Mouse (Mus musculus): ENCODE data around the gene Ncapd2. TPM values are rescaled to one million over a fixed set of nuclear protein-coding genes. Genes with fewer than 3 reads are reported as not detected.
A peak's percentile ranks its signal among the peaks of the same experiment; 100 is the strongest.

Ncapd2 gene
- polyA plus RNA-seq, 1 experiment from 2014 or later: 98.1 TPM

DNA sequence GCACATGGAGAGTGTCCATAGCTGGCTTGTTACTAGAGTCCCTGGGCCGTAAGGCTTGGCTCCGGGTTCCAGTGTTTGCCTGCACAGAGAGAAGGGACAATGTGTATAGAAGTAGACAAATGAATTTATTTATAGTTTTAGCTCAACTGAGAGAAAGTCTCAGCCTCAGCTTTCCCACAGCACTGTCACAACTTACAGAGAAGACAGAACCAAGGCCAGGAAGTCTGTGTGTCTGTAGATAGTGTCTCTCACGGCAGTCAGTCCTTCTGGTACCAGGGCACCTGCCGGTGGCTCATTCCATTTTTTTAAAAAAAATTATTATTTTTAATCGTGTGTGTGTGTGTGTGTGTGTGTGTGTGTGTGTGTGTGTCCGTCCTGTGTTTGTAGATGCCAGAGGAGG lies 41.0 kb upstream of the Ncapd2 start:
- Histone ChIP-seq H3K9ac (ENCODE audit: low read depth, low read length) (no peak overlapping the region), H3K27me3 (ENCODE audit: control insufficient read depth, insufficient read depth, low read depth, low read length) (no peaks in the 10 kb centered on the region), H3K4me2 (ENCODE audit: low read depth, low read length) (peak overlapping the region; percentile 79), H3K4me1 (ENCODE audit: control insufficient read depth, low read depth, low read length) (peaks cover 14% of the 10 kb centered on the region), H3K9me3 (replicated peaks; ENCODE audit: control insufficient read depth, low read length) (no peaks in the 10 kb centered on the region), H3K27ac (ENCODE audit: low read length) (no peak overlapping the region), H3K4me3 (ENCODE audit: low read depth, low read length) (no peak overlapping the region), H3K36me3 (ENCODE audit: control insufficient read depth, insufficient read depth) (no peaks in the 10 kb centered on the region)
- ATAC-seq (ENCODE audit: low read depth): no peak
- 27% methylated on average over 6 of the region's 6 CpGs for WGBS (ENCODE audit: insufficient replicate concordance)

DNA sequence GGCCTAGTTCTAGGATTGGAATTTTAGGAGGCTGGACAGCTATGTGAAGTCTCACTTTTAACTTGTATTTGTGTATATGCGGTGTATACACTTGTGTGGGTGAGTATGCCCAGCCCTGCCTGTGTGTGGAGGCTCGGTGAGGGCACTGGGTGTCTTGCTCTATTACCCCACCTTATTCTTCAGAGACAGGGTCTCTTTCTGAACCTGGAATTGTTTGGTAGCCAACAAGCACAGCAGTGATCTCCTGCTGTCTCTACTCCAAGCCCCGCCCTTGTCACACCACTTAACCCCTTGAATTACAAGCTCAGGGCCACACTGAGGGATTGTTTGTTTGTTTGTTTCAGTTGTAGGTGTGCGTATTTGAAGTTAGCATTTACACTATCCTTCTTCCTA lies 40.5 kb upstream of the Ncapd2 start:
- peaks cover 14% of the 10 kb centered on the region for H3K4me1 ChIP-seq (ENCODE audit: control insufficient read depth, low read depth, low read length)
- H3K27ac ChIP-seq (ENCODE audit: low read length): peak overlapping the region; percentile 88
- peak overlapping the region; percentile 75 for H3K4me3 ChIP-seq (ENCODE audit: low read depth, low read length)
- peak; percentile 35 for ATAC-seq (ENCODE audit: low read depth)
- H3K4me2 ChIP-seq (ENCODE audit: low read depth, low read length): peak overlapping the region; percentile 79
- no peaks in the 10 kb centered on the region for H3K36me3 ChIP-seq (ENCODE audit: control insufficient read depth, insufficient read depth)
- H3K27me3 ChIP-seq (ENCODE audit: control insufficient read depth, insufficient read depth, low read depth, low read length): no peaks in the 10 kb centered on the region
- H3K9me3 ChIP-seq (replicated peaks; ENCODE audit: control insufficient read depth, low read length): no peaks in the 10 kb centered on the region
- H3K9ac ChIP-seq (ENCODE audit: low read depth, low read length): peak overlapping the region; percentile 75
- WGBS (ENCODE audit: insufficient replicate concordance): 19% methylated on average over 4 of the region's 4 CpGs

DNA sequence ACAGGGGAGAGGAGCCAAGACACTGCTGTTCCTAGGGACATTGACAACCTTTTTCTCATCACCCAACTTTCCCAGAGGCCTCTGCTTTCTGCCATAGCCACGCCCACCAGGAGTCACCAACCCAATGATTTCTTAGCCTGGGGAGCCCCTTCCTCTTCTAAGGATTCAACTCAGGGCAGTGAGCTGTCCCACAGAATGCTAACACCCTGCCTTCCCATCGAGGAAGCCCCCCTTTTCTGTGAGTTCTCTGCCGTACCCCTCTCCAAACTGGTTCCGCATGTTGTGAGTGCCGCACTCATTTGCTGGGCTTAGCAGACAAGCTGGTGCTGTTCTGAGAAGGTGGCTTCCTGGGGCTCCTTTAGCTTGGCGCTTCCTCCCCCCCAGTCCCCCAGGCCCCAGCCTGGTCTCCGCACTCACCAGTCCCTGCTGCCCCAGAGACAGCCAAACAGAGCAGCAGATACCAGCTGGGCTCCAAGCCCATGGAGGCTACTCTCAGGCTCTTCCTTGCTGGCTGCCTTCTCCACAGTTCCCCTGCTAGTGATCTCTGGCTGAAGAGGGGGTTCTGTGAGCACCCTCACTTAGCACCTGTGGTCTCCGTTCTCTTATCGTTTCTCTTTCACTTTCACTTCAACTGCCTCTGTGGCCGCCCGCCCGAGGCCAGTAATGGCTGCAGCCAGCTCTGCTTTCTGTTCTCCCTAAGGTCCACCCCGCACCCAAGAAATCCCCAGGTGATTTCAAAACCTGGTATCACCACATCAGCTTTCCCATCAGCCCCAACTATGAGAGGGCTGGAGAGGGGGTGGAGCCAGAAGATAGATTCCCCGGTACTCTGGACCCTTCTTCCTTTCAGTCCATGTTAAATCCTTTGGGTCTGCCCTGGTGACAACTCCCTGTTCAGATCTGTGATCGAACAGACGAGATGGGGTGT lies 39.9 kb upstream of the Ncapd2 start, which contains the start of gene Tapbpl:
Gene Tapbpl, minus strand, starts transcription at position 744 of the 928 bp plus-strand sequence.
- peak; percentile 79 for ATAC-seq (ENCODE audit: low read depth)
- 0 out of 2 replicates have a peak, but pooled peaks cover 2% of the 10 kb centered on the region for H3K36me3 ChIP-seq (ENCODE audit: control insufficient read depth, insufficient read depth)
- WGBS (ENCODE audit: insufficient replicate concordance): under 1% methylated on average over 16 of the region's 16 CpGs

DNA sequence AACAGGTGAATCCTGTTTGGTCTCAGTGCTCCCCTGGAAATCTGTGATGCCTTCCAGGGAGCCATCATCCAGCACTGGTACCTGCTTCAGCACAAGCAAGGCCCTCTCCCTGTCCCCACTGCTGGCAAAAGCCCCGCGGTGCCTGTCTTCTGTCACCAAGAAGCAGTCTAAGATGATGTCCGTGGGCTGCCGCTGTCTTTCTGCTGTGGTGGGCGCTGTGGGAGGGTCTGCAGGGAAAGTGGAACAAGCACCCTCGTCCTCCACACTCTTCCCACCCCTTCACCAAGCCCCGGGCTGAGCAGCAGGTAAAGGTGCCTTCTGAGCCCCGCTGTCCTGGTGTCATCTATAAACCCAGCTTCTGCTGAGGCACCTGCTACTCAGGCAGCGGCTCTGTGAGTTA lies 39.1 kb upstream of the Ncapd2 start:
- H3K27me3 ChIP-seq (ENCODE audit: control insufficient read depth, insufficient read depth, low read depth, low read length): no peaks in the 10 kb centered on the region
- H3K27ac ChIP-seq (ENCODE audit: low read length): no peak overlapping the region; the same call in 1 of the 2 replicates
- H3K36me3 ChIP-seq (ENCODE audit: control insufficient read depth, insufficient read depth): 0 out of 2 replicates have a peak, but pooled peaks cover 2% of the 10 kb centered on the region
- peak overlapping the region; percentile 75 for H3K4me3 ChIP-seq (ENCODE audit: low read depth, low read length)
- WGBS (ENCODE audit: insufficient replicate concordance): 62% methylated on average over 9 of the region's 9 CpGs
- H3K4me2 ChIP-seq (ENCODE audit: low read depth, low read length): peak overlapping the region; percentile 79
- no peaks in the 10 kb centered on the region for H3K9me3 ChIP-seq (replicated peaks; ENCODE audit: control insufficient read depth, low read length)
- peaks cover 14% of the 10 kb centered on the region for H3K4me1 ChIP-seq (ENCODE audit: control insufficient read depth, low read depth, low read length)
- 0 out of 2 replicates have a peak overlapping the region, but pooled peaks have one; percentile 75 for H3K9ac ChIP-seq (ENCODE audit: low read depth, low read length)
- no peak for ATAC-seq (ENCODE audit: low read depth)

More for the DNA sequence above, 39.9 kb upstream of the Ncapd2 start, which contains the start of gene Tapbpl:
- H3K27ac ChIP-seq (ENCODE audit: low read length): peak within 1 kb of the TSS; percentile 88
- H3K4me1 ChIP-seq (ENCODE audit: control insufficient read depth, low read depth, low read length): peaks cover 14% of the 10 kb centered on the region
- peak within 1 kb of the TSS; percentile 79 for H3K4me2 ChIP-seq (ENCODE audit: low read depth, low read length)
- H3K27me3 ChIP-seq (ENCODE audit: control insufficient read depth, insufficient read depth, low read depth, low read length): no peaks in the 10 kb centered on the region
- H3K9ac ChIP-seq (ENCODE audit: low read depth, low read length): peak within 1 kb of the TSS; percentile 75
- peak within 1 kb of the TSS; percentile 75 for H3K4me3 ChIP-seq (ENCODE audit: low read depth, low read length)
- no peaks in the 10 kb centered on the region for H3K9me3 ChIP-seq (replicated peaks; ENCODE audit: control insufficient read depth, low read length)

DNA sequence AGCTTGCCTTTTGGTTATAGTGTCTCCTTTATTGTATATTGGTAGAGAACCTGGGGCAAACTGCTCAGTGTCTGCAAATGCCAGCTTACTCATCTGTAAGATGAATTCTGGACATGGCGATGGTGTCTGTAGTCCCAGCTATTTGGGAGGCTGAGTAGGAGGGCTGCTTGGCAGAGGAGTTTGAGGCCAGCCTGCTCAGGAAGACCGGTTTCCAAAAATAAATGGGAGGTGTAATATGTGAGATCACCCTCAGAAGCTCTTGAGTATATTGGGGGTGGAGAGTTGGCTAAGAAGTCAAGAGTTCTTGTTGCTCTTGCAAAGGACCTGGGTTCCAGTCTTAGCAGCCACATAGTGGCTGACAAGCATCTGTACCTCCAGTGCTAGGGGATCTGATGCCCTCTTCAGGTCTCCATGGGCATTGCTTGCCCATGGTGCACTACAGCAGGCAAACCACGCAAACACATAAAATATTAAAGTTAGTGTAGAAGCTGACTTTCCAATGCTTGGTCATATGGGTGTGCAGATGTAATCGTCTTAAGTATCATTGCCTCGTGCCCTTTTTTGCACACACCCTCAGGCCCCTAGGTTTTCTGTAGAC lies 34.1 kb upstream of the Ncapd2 start:
- 69% methylated on average over 5 of the region's 5 CpGs for WGBS (ENCODE audit: insufficient replicate concordance)
- Histone ChIP-seq H3K36me3 (ENCODE audit: control insufficient read depth, insufficient read depth) (0 out of 2 replicates have a peak, but pooled peaks cover 2% of the 10 kb centered on the region), H3K4me1 (ENCODE audit: control insufficient read depth, low read depth, low read length) (peaks cover 2% of the 10 kb centered on the region), H3K9ac (ENCODE audit: low read depth, low read length) (no peak overlapping the region), H3K27me3 (ENCODE audit: control insufficient read depth, insufficient read depth, low read depth, low read length) (no peaks in the 10 kb centered on the region), H3K27ac (ENCODE audit: low read length) (no peak overlapping the region), H3K9me3 (replicated peaks; ENCODE audit: control insufficient read depth, low read length) (no peaks in the 10 kb centered on the region), H3K4me3 (ENCODE audit: low read depth, low read length) (no peak overlapping the region), H3K4me2 (ENCODE audit: low read depth, low read length) (no peak overlapping the region)
- ATAC-seq (ENCODE audit: low read depth): no peak

DNA sequence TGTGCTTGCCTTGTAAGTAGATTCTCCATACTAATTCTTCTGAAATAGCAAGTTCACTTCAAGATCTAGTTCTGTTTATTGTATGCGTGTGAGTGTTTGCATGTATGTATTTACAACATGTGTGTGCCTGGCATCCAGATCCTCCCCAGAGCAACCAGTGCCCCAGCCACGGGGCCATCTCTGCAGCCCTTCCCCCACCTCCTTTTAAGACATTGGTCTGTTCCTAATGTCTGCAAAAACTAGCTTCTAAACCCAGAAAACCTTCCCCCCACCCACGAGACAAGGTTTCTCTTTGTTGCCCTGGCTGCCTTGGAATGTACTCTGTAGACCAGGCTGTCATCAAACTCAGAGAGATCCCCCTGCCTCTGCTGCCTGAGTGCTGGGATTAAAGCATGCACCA lies 31.1 kb upstream of the Ncapd2 start:
- Histone ChIP-seq H3K4me1 (ENCODE audit: control insufficient read depth, low read depth, low read length) (no peaks in the 10 kb centered on the region), H3K4me2 (ENCODE audit: low read depth, low read length) (no peak overlapping the region), H3K9me3 (replicated peaks; ENCODE audit: control insufficient read depth, low read length) (no peaks in the 10 kb centered on the region), H3K27ac (ENCODE audit: low read length) (no peak overlapping the region), H3K4me3 (ENCODE audit: low read depth, low read length) (no peak overlapping the region), H3K27me3 (ENCODE audit: control insufficient read depth, insufficient read depth, low read depth, low read length) (no peaks in the 10 kb centered on the region), H3K36me3 (ENCODE audit: control insufficient read depth, insufficient read depth) (0 out of 2 replicates have a peak, but pooled peaks cover 2% of the 10 kb centered on the region), H3K9ac (ENCODE audit: low read depth, low read length) (no peak overlapping the region)
- ATAC-seq (ENCODE audit: low read depth): no peak
- 59% methylated on average over 3 of the region's 3 CpGs for WGBS (ENCODE audit: insufficient replicate concordance)

DNA sequence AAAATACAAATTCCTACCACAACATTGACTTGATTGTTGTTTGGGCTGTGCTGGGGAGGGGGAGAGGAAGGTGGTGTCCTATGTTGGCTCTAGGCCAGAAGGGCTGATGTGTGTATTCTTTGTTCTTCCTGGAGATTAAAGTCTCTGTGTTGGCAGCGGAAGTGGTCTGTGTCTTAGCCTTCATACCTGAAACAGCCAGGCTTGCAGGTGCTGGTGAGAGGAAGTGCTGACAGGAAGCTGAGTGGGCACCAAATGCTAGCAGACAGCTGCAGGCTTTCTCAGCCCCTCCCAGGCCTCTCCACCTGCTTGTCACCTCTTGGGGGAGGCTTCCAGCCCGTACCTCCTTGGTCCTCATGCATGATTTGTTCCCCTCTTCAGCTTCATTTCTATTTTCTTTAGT lies 30.6 kb upstream of the Ncapd2 start:
- no peak overlapping the region for H3K4me2 ChIP-seq (ENCODE audit: low read depth, low read length)
- H3K36me3 ChIP-seq (ENCODE audit: control insufficient read depth, insufficient read depth): 0 out of 2 replicates have a peak, but pooled peaks cover 2% of the 10 kb centered on the region
- no peak overlapping the region for H3K27ac ChIP-seq (ENCODE audit: low read length)
- no peak overlapping the region for H3K9ac ChIP-seq (ENCODE audit: low read depth, low read length)
- no peaks in the 10 kb centered on the region for H3K27me3 ChIP-seq (ENCODE audit: control insufficient read depth, insufficient read depth, low read depth, low read length)
- no peak overlapping the region for H3K4me3 ChIP-seq (ENCODE audit: low read depth, low read length)
- 38% methylated on average over 2 of the region's 2 CpGs for WGBS (ENCODE audit: insufficient replicate concordance)
- no peaks in the 10 kb centered on the region for H3K9me3 ChIP-seq (replicated peaks; ENCODE audit: control insufficient read depth, low read length)
- H3K4me1 ChIP-seq (ENCODE audit: control insufficient read depth, low read depth, low read length): no peaks in the 10 kb centered on the region
- ATAC-seq (ENCODE audit: low read depth): no peak

DNA sequence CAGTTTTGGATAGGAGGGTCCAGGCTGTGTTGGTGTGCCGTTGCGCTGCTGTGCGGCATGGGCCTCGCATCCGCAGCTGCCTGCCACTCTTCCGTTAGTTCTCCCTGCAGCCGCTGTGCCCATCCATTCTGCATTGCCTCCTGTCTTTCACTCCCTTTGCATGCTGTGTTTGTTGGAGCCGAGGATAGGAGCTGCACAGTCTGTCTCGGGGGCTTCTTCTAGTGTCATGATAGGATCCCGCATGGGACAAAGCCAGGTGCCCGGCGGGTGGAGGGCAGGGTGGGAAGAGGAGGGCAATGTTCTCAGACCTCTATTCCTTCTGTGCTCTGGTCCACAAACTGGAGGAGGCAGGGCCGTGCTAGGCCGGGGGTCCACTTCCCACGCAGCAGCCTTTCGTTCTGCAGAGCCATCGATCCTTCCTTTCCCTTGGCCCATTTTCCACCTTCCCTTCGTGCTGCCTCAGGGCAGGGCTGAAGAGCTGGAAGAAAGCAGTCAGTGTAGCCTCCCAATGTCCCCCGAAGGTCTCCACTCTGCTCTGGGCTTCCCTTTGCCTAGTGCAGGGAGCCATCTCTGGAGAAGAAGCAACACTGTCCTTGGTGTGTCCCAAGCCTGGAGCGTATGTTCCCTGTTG lies 29.7 kb upstream of the Ncapd2 start:
- no peak for ATAC-seq (ENCODE audit: low read depth)
- H3K27ac ChIP-seq (ENCODE audit: low read length): no peak overlapping the region
- no peak overlapping the region for H3K4me2 ChIP-seq (ENCODE audit: low read depth, low read length)
- WGBS (ENCODE audit: insufficient replicate concordance): 86% methylated on average over 20 of the region's 20 CpGs
- H3K27me3 ChIP-seq (ENCODE audit: control insufficient read depth, insufficient read depth, low read depth, low read length): no peaks in the 10 kb centered on the region
- peaks cover 6% of the 10 kb centered on the region for H3K4me1 ChIP-seq (ENCODE audit: control insufficient read depth, low read depth, low read length)
- H3K4me3 ChIP-seq (ENCODE audit: low read depth, low read length): no peak overlapping the region
- no peaks in the 10 kb centered on the region for H3K36me3 ChIP-seq (ENCODE audit: control insufficient read depth, insufficient read depth)
- H3K9ac ChIP-seq (ENCODE audit: low read depth, low read length): no peak overlapping the region
- H3K9me3 ChIP-seq (replicated peaks; ENCODE audit: control insufficient read depth, low read length): no peaks in the 10 kb centered on the region
